Mouse (Mus musculus): ENCODE results near the gene Caskin2. TPM values are rescaled to one million over a fixed set of nuclear protein-coding genes. Genes with fewer than 3 reads are reported as not detected.
"Not testable (repeated sequence)": the region's sequence is repeated elsewhere in the genome, so short reads cannot be mapped to it uniquely, and the experiment has no call there.

The Caskin2 gene
- 17.4 and 18.1 TPM in 2 replicates for polyA plus RNA-seq (2014; fragmentation: Nextera tagmentation; extraction: Ambion mirVana)

DNA sequence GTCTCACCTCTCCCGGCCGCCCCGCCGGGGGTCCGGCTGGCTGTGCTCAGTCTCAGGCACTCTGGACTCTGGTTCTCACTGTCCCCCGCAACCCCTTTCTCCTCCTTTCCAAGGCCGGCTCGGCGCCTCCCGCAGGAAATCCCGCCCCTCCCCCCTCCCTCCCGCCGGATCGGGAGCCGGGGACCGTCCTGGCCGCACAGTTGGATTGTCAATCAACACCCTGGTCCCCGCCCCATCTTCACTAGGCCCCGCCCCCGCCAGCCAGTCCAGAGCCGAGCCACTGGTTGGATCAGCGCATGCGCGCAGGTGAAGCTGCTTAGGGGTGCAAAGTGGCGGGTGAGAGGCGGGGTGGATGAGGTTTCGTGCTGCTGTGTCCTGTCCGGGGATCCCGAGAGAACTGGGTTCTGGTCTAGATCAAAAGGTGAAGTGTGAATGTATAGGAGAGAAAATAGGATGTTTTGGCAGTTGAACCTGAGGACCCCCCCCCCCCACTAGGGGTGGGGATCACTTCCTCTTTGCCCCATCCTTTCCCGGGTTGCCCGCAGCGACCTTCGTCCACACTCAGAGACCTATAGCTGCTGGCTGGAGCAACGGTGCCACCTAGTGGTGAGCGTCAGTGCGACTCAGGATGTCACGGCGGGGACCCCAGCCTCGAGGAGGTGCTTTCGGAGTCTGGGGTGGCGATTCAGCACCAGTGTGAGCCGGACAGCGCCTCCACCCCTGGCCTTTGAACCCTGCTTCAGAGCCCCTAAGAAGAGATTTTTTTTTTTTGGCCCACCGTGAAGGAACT is at the start of gene Caskin2:
Caskin2 (minus strand) TSS at position 133 of the 790 bp plus-strand sequence.
- Histone ChIP-seq H3K9ac (ENCODE audit: low read depth, low read length) (peak within 1 kb of the TSS; percentile 81), H3K4me3 (ENCODE audit: low read depth, low read length) (peak within 1 kb of the TSS; percentile 89), H3K27me3 (ENCODE audit: control insufficient read depth, insufficient read depth, low read length) (no peaks in the 10 kb centered on the region), H3K9me3 (replicated peaks; ENCODE audit: control insufficient read depth, low read length) (no peaks in the 10 kb centered on the region), H3K36me3 (ENCODE audit: control insufficient read depth, insufficient read depth, low read length) (peaks cover 10% of the 10 kb centered on the region; the same call in 1 of the 2 replicates), H3K4me2 (peak within 1 kb of the TSS; percentile 91), H3K4me1 (ENCODE audit: control insufficient read depth, insufficient read depth, low read length) (peaks cover 49% of the 10 kb centered on the region), H3K27ac (ENCODE audit: low read depth, low read length) (peak within 1 kb of the TSS; percentile 82)
- WGBS (ENCODE audit: insufficient replicate concordance), result under 1% methylated on average over 42 of the region's 44 CpGs
- peak; percentile 85 for ATAC-seq (replicated peaks; ENCODE audit: insufficient number of reproducible peaks, low FRiP score, low TSS enrichment)

- Histone ChIP-seq H3K27ac (ENCODE audit: low read depth, low read length) (no peak overlapping the region), H3K4me2 (peak overlapping the region; percentile 74), H3K9me3 (replicated peaks; ENCODE audit: control insufficient read depth, low read length) (no peaks in the 10 kb centered on the region), H3K27me3 (ENCODE audit: control insufficient read depth, insufficient read depth, low read length) (peaks cover 50% of the 10 kb centered on the region), H3K4me3 (ENCODE audit: low read depth, low read length) (peak overlapping the region; percentile 45), H3K36me3 (ENCODE audit: control insufficient read depth, insufficient read depth, low read length) (peaks cover 7% of the 10 kb centered on the region; the same call in 1 of the 2 replicates), H3K4me1 (ENCODE audit: control insufficient read depth, insufficient read depth, low read length) (peaks cover 9% of the 10 kb centered on the region), H3K9ac (ENCODE audit: low read depth, low read length) (peak overlapping the region; percentile 61)
- WGBS (ENCODE audit: insufficient replicate concordance), result 1% methylated on average over 69 of the region's 75 CpGs
- peak; percentile 72 for ATAC-seq (replicated peaks; ENCODE audit: insufficient number of reproducible peaks, low FRiP score, low TSS enrichment)
Observed at GRCm38 (mm10) chr11:115859143-115859945, 45.9 kb upstream of the Caskin2 start.

DNA sequence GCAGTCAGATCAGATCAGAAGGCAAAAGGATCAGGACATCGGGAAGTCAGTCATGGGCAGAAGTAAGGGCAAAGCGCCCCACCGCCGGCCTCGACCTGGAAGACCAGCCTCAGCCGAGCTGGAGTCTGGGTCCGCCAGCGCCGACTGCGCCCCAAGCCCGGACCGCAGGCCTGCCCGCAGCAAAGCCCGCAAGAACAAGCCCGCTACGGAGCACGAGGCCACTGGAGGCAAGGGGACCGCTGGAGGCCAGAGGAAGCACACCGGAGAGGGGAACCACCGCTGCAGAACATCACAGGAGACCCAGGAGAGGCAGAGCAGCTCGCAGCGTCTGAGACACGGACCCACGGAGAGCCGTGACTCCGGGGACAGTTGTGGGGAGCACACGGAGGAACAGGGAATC is 44.9 kb upstream of the Caskin2 start, which contains the start of gene Myo15b:
Myo15b (plus strand) TSS at position 53 of the 400 bp plus-strand sequence.
- Histone ChIP-seq H3K27ac (ENCODE audit: low read depth, low read length) (no peak within 1 kb of the TSS), H3K9me3 (replicated peaks; ENCODE audit: control insufficient read depth, low read length) (no peaks in the 10 kb centered on the region), H3K4me3 (ENCODE audit: low read depth, low read length) (peak within 1 kb of the TSS; percentile 45), H3K4me2 (peak within 1 kb of the TSS; percentile 74), H3K9ac (ENCODE audit: low read depth, low read length) (peak within 1 kb of the TSS; percentile 61), H3K36me3 (ENCODE audit: control insufficient read depth, insufficient read depth, low read length) (peaks cover 7% of the 10 kb centered on the region; the same call in 1 of the 2 replicates), H3K4me1 (ENCODE audit: control insufficient read depth, insufficient read depth, low read length) (peaks cover 9% of the 10 kb centered on the region), H3K27me3 (ENCODE audit: control insufficient read depth, insufficient read depth, low read length) (peaks cover 50% of the 10 kb centered on the region)
- WGBS (ENCODE audit: insufficient replicate concordance), result 14% methylated on average over 27 of the region's 27 CpGs
- no peak for ATAC-seq (replicated peaks; ENCODE audit: insufficient number of reproducible peaks, low FRiP score, low TSS enrichment)

DNA sequence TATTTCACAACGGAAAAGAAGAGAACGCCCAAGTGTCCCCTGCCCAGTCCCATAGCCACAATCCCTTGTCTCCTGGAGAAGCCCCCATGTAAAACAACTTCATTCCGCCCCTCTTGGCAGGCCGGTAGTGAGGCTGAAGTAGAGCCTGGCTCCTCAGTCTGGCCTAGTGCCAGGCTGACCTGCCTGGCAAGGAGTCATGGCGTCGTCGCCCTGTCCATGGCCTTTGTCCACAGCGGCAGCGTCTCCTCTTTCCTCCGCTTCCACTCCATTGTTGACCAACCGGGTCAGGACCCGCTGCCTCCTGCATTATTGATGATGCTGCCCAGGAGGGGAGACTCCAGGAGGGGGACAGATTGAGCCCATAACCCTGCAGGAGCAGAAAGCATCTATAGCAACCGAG is 44.5 kb upstream of the Caskin2 start:
- no peak for ATAC-seq (replicated peaks; ENCODE audit: insufficient number of reproducible peaks, low FRiP score, low TSS enrichment)
- 70% methylated on average over 13 of the region's 13 CpGs for WGBS (ENCODE audit: insufficient replicate concordance)
- Histone ChIP-seq H3K9me3 (replicated peaks; ENCODE audit: control insufficient read depth, low read length) (no peaks in the 10 kb centered on the region), H3K36me3 (ENCODE audit: control insufficient read depth, insufficient read depth, low read length) (peaks cover 11% of the 10 kb centered on the region; the same call in 1 of the 2 replicates), H3K4me1 (ENCODE audit: control insufficient read depth, insufficient read depth, low read length) (peaks cover 9% of the 10 kb centered on the region), H3K27ac (ENCODE audit: low read depth, low read length) (no peak overlapping the region), H3K4me3 (ENCODE audit: low read depth, low read length) (no peak overlapping the region), H3K4me2 (peak overlapping the region; percentile 74; the same call in 1 of the 2 replicates), H3K27me3 (ENCODE audit: control insufficient read depth, insufficient read depth, low read length) (peaks cover 50% of the 10 kb centered on the region), H3K9ac (ENCODE audit: low read depth, low read length) (no peak overlapping the region)

- peaks cover 14% of the 10 kb centered on the region for H3K36me3 ChIP-seq (ENCODE audit: control insufficient read depth, insufficient read depth, low read length)
- H3K4me2 ChIP-seq; H3K9me3 ChIP-seq (replicated peaks; ENCODE audit: control insufficient read depth, low read length); H3K27ac ChIP-seq (ENCODE audit: low read depth, low read length); H3K9ac ChIP-seq (ENCODE audit: low read depth, low read length); H3K4me3 ChIP-seq (ENCODE audit: low read depth, low read length); ATAC-seq (replicated peaks; ENCODE audit: insufficient number of reproducible peaks, low FRiP score, low TSS enrichment); H3K4me1 ChIP-seq (ENCODE audit: control insufficient read depth, insufficient read depth, low read length): not testable (repeated sequence)
- peaks cover 46% of the 10 kb centered on the region for H3K27me3 ChIP-seq (ENCODE audit: control insufficient read depth, insufficient read depth, low read length)
- WGBS (ENCODE audit: insufficient replicate concordance), result 90% methylated on average over 4 of the region's 4 CpGs
Observed at GRCm38 (mm10) chr11:115857146-115857545, 43.7 kb upstream of the Caskin2 start.

DNA sequence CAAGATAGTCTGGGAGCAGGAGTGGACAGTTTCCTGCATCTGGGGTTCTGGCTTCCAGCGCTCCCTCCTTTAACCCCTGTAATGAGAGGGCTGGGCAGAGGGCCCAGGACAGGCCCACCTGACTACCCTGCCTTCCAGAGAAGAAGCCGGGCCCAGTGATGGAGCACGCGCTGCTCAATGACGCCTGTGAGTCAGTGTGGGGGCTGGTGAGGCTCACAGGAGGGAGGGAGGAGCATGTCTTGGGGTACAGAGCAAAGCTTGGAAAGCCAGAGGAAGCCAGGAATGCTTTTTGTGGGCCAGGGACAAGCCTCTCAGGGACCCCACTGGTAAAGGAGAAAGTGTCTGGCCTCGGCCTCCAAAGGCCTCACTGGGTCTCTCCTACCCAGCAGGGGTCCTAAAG is 41.2 kb upstream of the Caskin2 start:
- no peak for ATAC-seq (replicated peaks; ENCODE audit: insufficient number of reproducible peaks, low FRiP score, low TSS enrichment)
- Histone ChIP-seq H3K27me3 (ENCODE audit: control insufficient read depth, insufficient read depth, low read length) (peaks cover 27% of the 10 kb centered on the region), H3K4me3 (ENCODE audit: low read depth, low read length) (no peak overlapping the region), H3K27ac (ENCODE audit: low read depth, low read length) (no peak overlapping the region), H3K9ac (ENCODE audit: low read depth, low read length) (no peak overlapping the region), H3K9me3 (replicated peaks; ENCODE audit: control insufficient read depth, low read length) (no peaks in the 10 kb centered on the region), H3K4me2 (no peak overlapping the region), H3K4me1 (ENCODE audit: control insufficient read depth, insufficient read depth, low read length) (peaks cover 9% of the 10 kb centered on the region), H3K36me3 (ENCODE audit: control insufficient read depth, insufficient read depth, low read length) (peaks cover 28% of the 10 kb centered on the region)
- 82% methylated on average over 6 of the region's 6 CpGs for WGBS (ENCODE audit: insufficient replicate concordance)

DNA sequence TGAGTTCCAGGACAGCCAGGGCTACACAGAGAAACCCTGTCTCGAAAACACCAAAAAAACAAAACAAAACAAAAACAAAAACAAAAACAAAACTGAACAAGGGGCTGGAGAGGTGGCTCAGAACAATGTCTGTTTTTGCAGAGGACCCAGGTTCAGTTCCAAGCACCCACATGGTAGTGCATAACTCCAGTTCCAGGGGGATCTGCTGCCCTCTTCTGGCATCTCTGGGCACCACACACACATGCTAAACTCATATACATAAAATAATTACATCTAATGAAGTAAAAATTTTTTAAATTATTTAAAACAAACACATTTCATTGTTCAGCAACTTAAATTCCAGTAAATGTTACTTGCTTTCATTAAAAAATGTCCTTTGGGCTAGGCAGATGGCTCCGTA is 32.4 kb upstream of the Caskin2 start:
- Histone ChIP-seq H3K27me3 (ENCODE audit: control insufficient read depth, insufficient read depth, low read length) (no peaks in the 10 kb centered on the region), H3K27ac (ENCODE audit: low read depth, low read length) (no peak overlapping the region), H3K9ac (ENCODE audit: low read depth, low read length) (no peak overlapping the region), H3K36me3 (ENCODE audit: control insufficient read depth, insufficient read depth, low read length) (peaks cover 22% of the 10 kb centered on the region), H3K9me3 (replicated peaks; ENCODE audit: control insufficient read depth, low read length) (no peaks in the 10 kb centered on the region; the same call in 1 of the 2 replicates), H3K4me2 (no peak overlapping the region), H3K4me1 (ENCODE audit: control insufficient read depth, insufficient read depth, low read length) (peaks cover 34% of the 10 kb centered on the region), H3K4me3 (ENCODE audit: low read depth, low read length) (no peak overlapping the region)
- 98% methylated on average over 2 of the region's 2 CpGs for WGBS (ENCODE audit: insufficient replicate concordance)
- no peak for ATAC-seq (replicated peaks; ENCODE audit: insufficient number of reproducible peaks, low FRiP score, low TSS enrichment)

GRCm38 (mm10) chr11:115844240-115844639 is 30.8 kb upstream of the Caskin2 start:
- H3K27ac ChIP-seq (ENCODE audit: low read depth, low read length), result peak overlapping the region; percentile 17; the same call in 1 of the 2 replicates
- 82% methylated on average over 8 of the region's 8 CpGs for WGBS (ENCODE audit: insufficient replicate concordance)
- H3K9me3 ChIP-seq (replicated peaks; ENCODE audit: control insufficient read depth, low read length), result no peaks in the 10 kb centered on the region; the same call in 1 of the 2 replicates
- no peak overlapping the region for H3K4me2 ChIP-seq
- no peak overlapping the region for H3K9ac ChIP-seq (ENCODE audit: low read depth, low read length)
- H3K4me3 ChIP-seq (ENCODE audit: low read depth, low read length), result no peak overlapping the region
- peaks cover 46% of the 10 kb centered on the region for H3K4me1 ChIP-seq (ENCODE audit: control insufficient read depth, insufficient read depth, low read length)
- no peak for ATAC-seq (replicated peaks; ENCODE audit: insufficient number of reproducible peaks, low FRiP score, low TSS enrichment)
- peaks cover 11% of the 10 kb centered on the region for H3K36me3 ChIP-seq (ENCODE audit: control insufficient read depth, insufficient read depth, low read length)
- no peaks in the 10 kb centered on the region for H3K27me3 ChIP-seq (ENCODE audit: control insufficient read depth, insufficient read depth, low read length)
